Mouse (Mus musculus) G1E (cell line): ENCODE data around the gene Ddx56. TPM values are rescaled to one million over a fixed set of nuclear protein-coding genes. Genes with fewer than 3 reads are reported as not detected.

Source experiments
- ATAC-seq: 2 replicates; pipeline ENCODE4 v1.8.0; 2016; ENCODE audit warnings: mild to moderate bottlenecking; ENCODE audit not compliant: insufficient number of reproducible peaks, poor library complexity, low FRiP score, severe bottlenecking; ENCODE audit errors: extremely low read depth
- DNase-seq: peaks from one replicate; pipeline ENCODE4 v3.0.0; 2012; ENCODE audit warnings: low spot score
- H3K27me3 ChIP-seq: 2 replicates; pipeline ENCODE4 v1.6.1; 2012; ENCODE audit warnings: mild to moderate bottlenecking, low read length, inconsistent platforms; ENCODE audit not compliant: insufficient read depth
- H3K36me3 ChIP-seq: replicated peaks from 2 replicates; pipeline ENCODE3; 2012; ENCODE audit warnings: mild to moderate bottlenecking, inconsistent platforms
- H3K4me1 ChIP-seq: 2 replicates; pipeline ENCODE4 v1.6.1; 2012; ENCODE audit warnings: low read depth, low read length, inconsistent platforms, mixed read lengths; ENCODE audit not compliant: insufficient read depth
- H3K4me3 ChIP-seq: 2 replicates; pipeline ENCODE4 v1.5.1; 2012; ENCODE audit warnings: low read depth, mild to moderate bottlenecking, inconsistent platforms, low read length, moderate library complexity, mixed read lengths
- H3K9me3 ChIP-seq: replicated peaks from 2 replicates; pipeline ENCODE4 v1.6.1; 2012; ENCODE audit warnings: inconsistent platforms
- CTCF ChIP-seq: IDR thresholded peaks from 2 replicates; pipeline ENCODE4 v1.5.1; 2012; ENCODE audit warnings: low read depth, low read length, inconsistent platforms, mixed read lengths
- GATA1 ChIP-seq: IDR thresholded peaks from 2 replicates; pipeline ENCODE4 v1.6.1; 2012; ENCODE audit warnings: borderline replicate concordance, low read length, inconsistent platforms, mixed read lengths
- GATA2 ChIP-seq: IDR thresholded peaks from 2 replicates; pipeline ENCODE4 v1.6.1; 2012; ENCODE audit warnings: low read depth, low read length, inconsistent platforms, borderline replicate concordance
- POLR2AphosphoS5 ChIP-seq: IDR thresholded peaks from 2 replicates; pipeline ENCODE4 v1.6.1; 2012; ENCODE audit warnings: low read depth, low read length, inconsistent platforms; ENCODE audit not compliant: insufficient replicate concordance
- TAL1 ChIP-seq: conservative IDR thresholded peaks from 2 replicates; pipeline ENCODE4 v1.6.1; 2012; ENCODE audit warnings: low read depth, low read length, inconsistent platforms, mixed read lengths
- polyA plus RNA-seq: library from polyadenylated mRNA; stranded (reverse); fragments of >175 nt; gene quantifications from 2 replicates; pipeline ENCODE4 v1.2.3, GENCODE M21; 2012
- total RNA-seq, 2 experiments: library from RNA; stranded (forward) in 1 of 2; stranded (reverse) in 1 of 2; fragments of 200-1000 nt in 1 of 2; fragments of >200 nt in 1 of 2; fragmentation: Nextera tagmentation in 1 of 2; gene quantifications; 2 replicates each; pipeline ENCODE4 v1.2.3; 2014 to 2017

The Ddx56 gene
- 35.8 and 40.6 TPM in 2 replicates for total RNA-seq (2014; fragmentation: Nextera tagmentation)
- 42.5 and 47.4 TPM in 2 replicates for total RNA-seq (2017)
- 16.9 and 20.4 TPM in 2 replicates for polyA plus RNA-seq

GRCm38 (mm10) chr11:6267320-6268254 is at the start of gene Ddx56:
Gene Ddx56 (minus strand): TSS chr11:6267772.
- Histone ChIP-seq H3K4me3 (peak within 1 kb of the TSS; percentile 99), H3K36me3 (peaks cover 77% of the 10 kb centered on the region)

DNA sequence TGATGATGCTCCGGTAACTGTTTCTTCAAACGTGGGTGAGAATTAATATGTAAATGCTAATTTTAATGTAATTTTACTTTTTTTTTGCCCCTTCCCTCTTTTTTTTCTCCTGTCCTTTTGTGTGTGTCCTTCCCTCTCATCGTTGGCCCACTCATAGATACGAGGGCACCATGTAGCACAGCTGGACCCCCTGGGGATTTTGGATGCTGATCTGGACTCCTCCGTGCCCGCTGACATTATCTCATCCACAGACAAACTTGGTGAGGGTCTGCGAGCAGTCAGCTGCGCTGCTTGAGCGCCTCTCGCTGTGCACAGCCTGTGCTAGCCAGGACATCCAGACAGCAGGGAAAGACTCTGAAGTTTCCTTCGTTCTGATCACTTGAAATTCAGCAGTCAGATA is 49.2 kb upstream of the Ddx56 start:
- ATAC-seq (no peak), DNase-seq (no peak)
- TF ChIP-seq CTCF (no peak), TAL1 (no peak), POLR2AphosphoS5 (no peak), GATA1 (no peak), GATA2 (no peak)
- H3K27me3 ChIP-seq: no peaks in the 10 kb centered on the region
- H3K36me3 ChIP-seq: peaks cover 95% of the 10 kb centered on the region
- H3K9me3 ChIP-seq: no peaks in the 10 kb centered on the region
- H3K4me1 ChIP-seq: no peaks in the 10 kb centered on the region; the same call in 1 of the 2 replicates
- H3K4me3 ChIP-seq: no peak overlapping the region

More at GRCm38 (mm10) chr11:6267320-6268254, at the start of gene Ddx56:
- ATAC-seq (peak; percentile 91), DNase-seq (peak; percentile 82)
- no peaks in the 10 kb centered on the region for H3K27me3 ChIP-seq
- H3K4me1 ChIP-seq: peaks cover 51% of the 10 kb centered on the region
- H3K9me3 ChIP-seq: no peaks in the 10 kb centered on the region
- TF ChIP-seq CTCF (no peak), TAL1 (peak; percentile 30; the same call in 1 of the 2 replicates)

GRCm38 (mm10) chr11:6313874-6314406 is 46.4 kb upstream of the Ddx56 start:
- DNase-seq (no peak), ATAC-seq (no peak)
- no peak for TF ChIP-seq CTCF
- TF ChIP-seq POLR2AphosphoS5: no peak
- TF ChIP-seq TAL1: no peak
- no peak for TF ChIP-seq GATA2
- TF ChIP-seq GATA1: no peak
- no peaks in the 10 kb centered on the region for H3K27me3 ChIP-seq
- H3K36me3 ChIP-seq: peaks cover 90% of the 10 kb centered on the region
- H3K4me1 ChIP-seq: no peaks in the 10 kb centered on the region
- no peak overlapping the region for H3K4me3 ChIP-seq
- H3K9me3 ChIP-seq: no peaks in the 10 kb centered on the region

GRCm38 (mm10) chr11:6308181-6308580 is 40.6 kb upstream of the Ddx56 start:
- Histone ChIP-seq H3K27me3 (no peaks in the 10 kb centered on the region), H3K9me3 (no peaks in the 10 kb centered on the region), H3K36me3 (peaks cover 89% of the 10 kb centered on the region), H3K4me3 (no peak overlapping the region), H3K4me1 (no peaks in the 10 kb centered on the region; the same call in 1 of the 2 replicates)
- no peak for TF ChIP-seq CTCF
- no peak for TF ChIP-seq POLR2AphosphoS5
- TF ChIP-seq TAL1: no peak
- no peak for TF ChIP-seq GATA1
- no peak for TF ChIP-seq GATA2
- no peak for ATAC-seq
- no peak for DNase-seq

DNA sequence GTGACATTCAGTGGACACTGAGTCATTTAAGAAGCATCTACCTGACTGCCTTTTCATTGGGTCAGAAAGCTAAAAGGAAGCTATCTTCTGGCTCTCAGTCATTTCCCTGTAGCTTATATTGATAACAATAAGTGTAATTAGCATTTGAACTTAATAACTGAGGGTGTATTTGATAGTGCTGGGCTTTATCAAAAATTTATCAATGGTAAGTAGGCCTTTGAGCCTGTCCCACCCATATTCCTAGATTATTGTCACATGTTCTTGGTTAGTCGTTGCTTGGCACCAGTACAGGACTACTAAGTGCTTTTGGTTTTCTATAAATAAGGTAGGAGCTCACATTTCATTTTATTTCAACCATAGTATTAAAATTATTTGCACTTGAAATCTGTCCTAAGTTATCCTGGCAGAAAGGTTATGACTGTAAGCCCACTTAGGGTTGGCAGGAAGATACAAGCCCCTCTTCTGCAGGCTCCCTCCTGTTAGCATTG is 38.4 kb upstream of the Ddx56 start:
- TF ChIP-seq POLR2AphosphoS5 (no peak), GATA2 (no peak), CTCF (no peak), TAL1 (no peak), GATA1 (no peak)
- ATAC-seq (no peak), DNase-seq (no peak)
- Histone ChIP-seq H3K9me3 (no peaks in the 10 kb centered on the region), H3K4me1 (no peaks in the 10 kb centered on the region; the same call in 1 of the 2 replicates), H3K36me3 (peaks cover 91% of the 10 kb centered on the region), H3K27me3 (no peaks in the 10 kb centered on the region), H3K4me3 (no peak overlapping the region)

DNA sequence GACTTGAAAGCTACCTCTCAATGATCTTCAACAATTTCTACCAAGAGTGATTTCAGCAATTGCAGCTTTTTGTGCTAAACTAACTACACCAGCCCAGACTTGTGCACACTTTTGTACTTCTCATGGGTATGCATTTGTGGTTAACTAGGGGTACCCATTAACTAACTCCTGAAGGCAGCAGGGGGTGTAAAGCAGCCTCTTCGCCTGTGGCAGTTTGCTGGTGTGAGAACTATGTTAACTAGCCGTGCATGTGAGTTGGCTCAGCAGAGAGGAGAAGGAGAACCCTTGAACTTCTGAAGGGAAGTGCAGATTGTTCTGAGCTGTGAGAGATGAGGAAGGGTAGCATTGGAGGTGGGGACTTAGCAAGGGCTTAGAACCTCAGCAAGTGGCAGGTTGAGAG is 35.2 kb upstream of the Ddx56 start:
- Histone ChIP-seq H3K9me3 (no peaks in the 10 kb centered on the region), H3K27me3 (no peaks in the 10 kb centered on the region), H3K36me3 (peaks cover 94% of the 10 kb centered on the region), H3K4me1 (peaks cover 3% of the 10 kb centered on the region; the same call in 1 of the 2 replicates), H3K4me3 (no peak overlapping the region)
- no peak for DNase-seq
- ATAC-seq: no peak
- TF ChIP-seq GATA2: no peak
- no peak for TF ChIP-seq TAL1
- no peak for TF ChIP-seq GATA1
- no peak for TF ChIP-seq POLR2AphosphoS5
- no peak for TF ChIP-seq CTCF
